Mouse (Mus musculus): Measurements from ENCODE around the gene Gm12569.

Gene Gm12569

GRCm38 (mm10) chr11:51220308-51220707, at the start of gene Gm12569:
TSS of gene Gm12569 (plus strand) at chr11:51220473.
- DNase-seq (ENCODE audit: low spot score): no peak

DNA sequence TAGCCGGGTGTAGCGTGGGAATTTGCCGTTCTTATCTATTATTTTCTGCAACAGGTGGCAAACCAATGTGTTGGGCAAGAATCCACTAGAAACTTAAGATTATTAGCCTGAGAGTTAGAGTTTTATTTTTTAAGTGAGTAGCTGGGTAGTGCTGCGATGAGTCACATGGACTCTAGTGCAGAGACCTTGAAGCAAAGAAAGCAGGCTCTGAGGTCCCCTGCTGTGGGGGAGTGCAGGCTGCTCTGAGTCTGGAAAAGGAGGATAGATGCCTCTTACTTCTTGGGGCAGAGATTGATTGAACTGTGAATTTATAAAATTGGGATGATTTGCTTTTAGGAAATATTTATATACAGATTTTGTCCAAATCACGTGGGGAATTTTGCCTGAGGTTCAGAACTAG, 17.5 kb upstream of the Gm12569 start:
- DNase-seq (ENCODE audit: low spot score): no peak

DNA sequence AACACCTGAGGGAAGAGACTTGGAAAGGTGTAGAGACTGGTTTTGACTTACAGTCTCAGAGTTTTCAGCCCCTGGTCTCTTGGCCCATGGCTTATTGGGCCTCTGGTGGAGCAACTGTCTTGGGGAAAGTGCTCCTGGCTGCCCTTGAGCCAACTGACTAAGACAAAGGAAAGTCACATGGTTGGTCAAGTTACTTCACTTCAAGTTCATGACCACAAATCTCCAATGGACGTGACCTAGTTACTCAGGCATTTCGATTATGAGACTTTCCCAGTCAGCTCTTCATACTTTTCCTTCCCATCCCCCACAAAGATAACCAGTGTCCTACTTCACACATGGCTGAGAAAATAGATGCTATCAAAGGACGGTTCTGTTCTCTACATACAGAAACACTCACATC, 12.5 kb upstream of the Gm12569 start:
- no peak for DNase-seq (ENCODE audit: low spot score)

DNA sequence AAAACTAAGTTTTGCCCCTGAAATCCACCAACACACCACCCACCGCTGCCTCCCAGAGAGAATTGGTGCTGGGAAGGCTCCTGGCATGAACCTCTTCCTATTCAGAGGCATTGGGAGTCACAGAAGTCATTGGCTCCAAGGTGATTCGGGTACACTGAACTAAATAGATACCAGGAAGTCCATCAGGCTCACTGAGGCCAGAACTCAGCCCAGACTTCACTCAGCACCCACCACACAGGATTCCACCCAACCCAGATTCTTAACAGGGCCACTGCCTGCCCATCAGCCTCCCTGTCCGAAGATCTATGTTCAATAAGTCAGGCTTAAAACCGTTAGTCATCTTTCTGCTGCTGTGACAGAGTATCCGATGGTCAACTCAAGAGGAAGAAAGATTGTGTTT, 8.8 kb upstream of the Gm12569 start:
- DNase-seq (ENCODE audit: low spot score): no peak

DNA sequence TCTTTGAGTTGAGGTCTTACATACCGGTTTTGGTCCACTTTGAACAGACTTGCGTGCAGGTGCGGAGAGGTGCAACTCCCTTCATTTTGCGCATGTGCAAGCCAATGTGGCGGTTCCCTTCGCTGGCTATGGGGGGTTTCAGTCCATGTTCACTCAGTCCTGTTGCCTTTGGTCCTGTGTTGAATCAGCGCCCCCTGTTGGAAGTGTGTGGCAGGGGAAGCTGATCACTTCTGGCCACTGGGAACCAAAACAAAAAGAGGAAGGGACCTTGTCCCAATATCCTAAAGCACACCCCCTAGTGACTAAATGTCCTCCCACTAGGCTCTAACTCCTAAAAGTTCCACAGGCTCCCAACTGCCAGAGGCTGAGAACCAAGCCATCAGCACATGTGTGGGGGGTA, 6.3 kb upstream of the Gm12569 start:
- no peak for DNase-seq (ENCODE audit: low spot score)

- DNase-seq (ENCODE audit: low spot score): no peak
These were observed 785 bp upstream of the Gm12569 start for GRCm38 (mm10) chr11:51219396-51219980.

GRCm38 (mm10) chr11:51227104-51227503, 6.8 kb downstream of the Gm12569 start:
- DNase-seq (ENCODE audit: low spot score): peak; percentile 49

- no peak for DNase-seq (ENCODE audit: low spot score)
These were observed 14.4 kb downstream of the Gm12569 start for GRCm38 (mm10) chr11:51234626-51235025.

DNA sequence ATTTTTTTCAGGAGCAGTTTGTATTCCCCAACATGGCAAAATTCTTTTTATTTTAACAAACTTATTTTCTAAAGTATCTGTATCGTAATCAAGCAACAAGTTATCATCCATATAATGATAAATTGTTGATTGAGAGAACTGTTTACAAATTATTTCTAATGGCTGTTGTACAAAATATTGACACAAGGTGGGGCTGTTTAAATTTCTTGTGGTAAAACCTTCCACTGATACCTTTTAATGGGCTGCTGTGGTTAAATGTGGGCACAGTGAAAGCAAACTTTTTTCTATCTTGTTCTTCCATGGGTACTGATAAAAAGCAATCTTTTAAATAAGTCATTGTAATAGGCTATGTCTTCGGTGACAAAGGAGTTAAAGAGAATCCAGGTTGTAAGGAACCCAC, 22.6 kb downstream of the Gm12569 start:
- no peak for DNase-seq (ENCODE audit: low spot score)

GRCm38 (mm10) chr11:51257006-51257405, 36.7 kb downstream of the Gm12569 start:
- no peak for DNase-seq (ENCODE audit: low spot score)

GRCm38 (mm10) chr11:51261680-51262219, 41.5 kb downstream of the Gm12569 start, which contains the start of gene Clk4:
TSS of gene Clk4 (plus strand) at chr11:51261730.
- no peak for DNase-seq (ENCODE audit: low spot score)

- peak; percentile 98 for DNase-seq (ENCODE audit: low spot score)
These were observed 42.3 kb downstream of the Gm12569 start, which contains the start of gene BC049762 for GRCm38 (mm10) chr11:51262342-51263285. TSS of gene BC049762 (minus strand) at chr11:51263046.

GRCm38 (mm10) chr11:51263286-51263831, 43.1 kb downstream of the Gm12569 start:
- no peak for DNase-seq (ENCODE audit: low spot score)

DNA sequence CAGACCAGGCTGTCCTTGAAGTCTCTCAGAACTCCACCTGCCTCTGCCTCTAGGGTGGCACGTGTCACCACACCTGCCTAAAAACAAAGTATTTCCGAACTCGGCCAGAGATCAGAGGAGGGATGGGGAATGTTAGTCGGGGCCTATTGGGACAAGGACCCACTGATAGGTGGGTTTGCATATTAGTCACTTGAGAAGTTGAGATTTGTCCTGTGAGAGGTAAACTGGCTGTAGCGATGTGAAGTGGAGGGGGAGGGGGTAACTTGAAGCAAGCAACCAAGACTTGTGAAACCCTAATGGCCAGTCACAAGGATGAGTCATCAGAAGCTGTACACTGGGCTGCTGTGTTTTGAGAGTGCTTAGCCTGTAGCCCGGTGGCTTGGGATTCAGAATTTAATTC, 44.1 kb downstream of the Gm12569 start:
- no peak for DNase-seq (ENCODE audit: low spot score)

- no peak for DNase-seq (ENCODE audit: low spot score)
These were observed 45.1 kb downstream of the Gm12569 start for GRCm38 (mm10) chr11:51265326-51265725.

- no peak for DNase-seq (ENCODE audit: low spot score)
These were observed 54.1 kb downstream of the Gm12569 start for GRCm38 (mm10) chr11:51274418-51274817.
